In the genomic region with DNA sequence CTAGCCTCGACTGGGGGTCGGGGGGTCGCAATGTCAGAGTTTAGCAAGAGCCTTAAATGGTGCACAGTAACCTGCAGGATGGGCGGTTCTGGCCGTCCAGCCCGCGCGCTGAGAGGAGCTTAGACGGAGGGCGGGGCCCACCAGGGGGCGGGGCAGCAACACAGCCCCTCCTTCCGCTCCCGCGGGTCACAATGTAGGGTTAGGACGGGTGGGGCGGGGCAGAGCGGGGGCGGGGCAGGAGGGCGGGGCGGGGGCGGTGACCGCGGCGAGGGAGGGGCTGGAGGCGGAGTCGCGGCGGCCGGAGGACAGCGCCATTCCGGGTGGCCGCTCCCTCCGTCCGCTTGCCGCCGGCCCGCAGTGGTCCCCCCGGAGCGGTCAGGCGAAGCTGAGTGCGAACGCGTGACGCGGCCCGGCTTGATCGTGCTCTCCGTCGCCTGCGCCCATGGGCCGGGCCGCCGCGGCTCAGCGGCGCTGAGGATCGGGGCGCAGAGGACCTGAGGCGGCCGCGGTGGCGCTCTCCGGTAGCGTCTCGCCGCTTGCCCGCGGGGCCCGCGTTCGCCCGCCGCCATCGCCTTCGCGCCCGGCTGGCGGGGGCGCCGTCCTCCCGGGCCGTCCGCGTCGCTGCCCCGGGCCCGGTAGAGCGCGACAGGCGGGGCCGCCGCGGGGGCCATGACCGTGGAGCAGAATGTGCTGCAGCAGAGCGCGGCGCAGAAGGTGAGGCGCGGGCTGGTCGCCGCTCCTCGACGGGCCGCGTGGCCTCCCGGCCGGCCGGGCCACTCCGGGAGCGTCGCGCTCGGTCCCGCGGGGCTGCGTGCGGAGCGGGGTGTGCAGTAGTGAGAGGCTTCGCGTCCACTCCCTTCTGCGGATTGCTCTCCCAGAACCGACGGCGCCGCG, we compare ENCODE assay signal across 8 mouse cellular contexts. TPM values are rescaled to one million over a fixed set of nuclear protein-coding genes. Genes with fewer than 3 reads are reported as not detected.
DNase-seq lines count a peak whose midpoint lies in the region; ATAC-seq lines count a peak whose summit lies in the region.

A gene (plus strand): TSS at position 280 of the 894 bp plus-strand sequence.

- no peaks in the 10 kb centered on the region for H3K27me3 ChIP-seq in intestine, embryonic 15.5 days (replicated peaks)
- H3K27me3 ChIP-seq in midbrain, embryonic 11.5 days (ENCODE audit: control insufficient read depth, insufficient read depth, low read length), result no peaks in the 10 kb centered on the region

- H3K4me1 ChIP-seq in intestine, embryonic 15.5 days (replicated peaks), result no peaks in the 10 kb centered on the region
- H3K4me1 ChIP-seq in midbrain, embryonic 11.5 days (ENCODE audit: control insufficient read depth, insufficient read depth, low read length), result peaks cover 10% of the 10 kb centered on the region; the same call in 1 of the 2 replicates

- peak within 1 kb of the TSS; percentile 70 for H3K4me2 ChIP-seq in intestine, embryonic 15.5 days (replicated peaks)
- H3K4me2 ChIP-seq in midbrain, embryonic 11.5 days, result peak within 1 kb of the TSS; percentile 65

- DNase-seq in adrenal gland, adult 8-10 months, result peak; percentile 91
- peak; percentile 95 for DNase-seq in embryo, embryonic 9.5 days (ENCODE audit: extremely low spot score)
- peak; percentile 85 to 88 for DNase-seq in gastrocnemius, postnatal 4 days (ENCODE audit: low spot score in 2 of 2)
- peak; percentile 91 for DNase-seq in left cerebral cortex, postnatal 4 days
- DNase-seq in midbrain, embryonic 11.5 days (ENCODE audit: low spot score, missing footprints), result peak; percentile 97
- peak; percentile 73 for DNase-seq in right cerebral cortex, postnatal 4 days
- no peak for DNase-seq in MN1 (ENCODE audit: low spot score)

- WGBS in intestine, embryonic 15.5 days, result under 1% methylated on average over 101 of the region's 126 CpGs
- WGBS in midbrain, embryonic 11.5 days, result under 1% methylated on average over 109 of the region's 126 CpGs

- peak within 1 kb of the TSS; percentile 94 for H3K27ac ChIP-seq in intestine, embryonic 15.5 days
- H3K27ac ChIP-seq in midbrain, embryonic 11.5 days (ENCODE audit: low read depth, low read length), result peak within 1 kb of the TSS; percentile 60; the same call in 1 of the 2 replicates

- intact Hi-C loops in left cerebral cortex, postnatal 4 days (cut with DNase I), result loop anchor here (10.0 kb wide), 1 partner anchor 109 kb away; no protein-coding TSS in a partner anchor

- H3K4me3 ChIP-seq in intestine, embryonic 15.5 days (replicated peaks), result peak within 1 kb of the TSS; percentile 88
- H3K4me3 ChIP-seq in midbrain, embryonic 11.5 days (ENCODE audit: low read depth, low read length), result peak within 1 kb of the TSS; percentile 75

- H3K9me3 ChIP-seq in intestine, embryonic 15.5 days, result no peaks in the 10 kb centered on the region
- no peaks in the 10 kb centered on the region for H3K9me3 ChIP-seq in midbrain, embryonic 11.5 days (ENCODE audit: control insufficient read depth, low read length)

- H3K36me3 ChIP-seq in intestine, embryonic 15.5 days, result no peaks in the 10 kb centered on the region
- H3K36me3 ChIP-seq in midbrain, embryonic 11.5 days (ENCODE audit: control insufficient read depth, insufficient read depth, low read length), result no peaks in the 10 kb centered on the region

- peak; percentile 97 for ATAC-seq in intestine, embryonic 15.5 days
- peak; percentile 97 for ATAC-seq in midbrain, embryonic 11.5 days (ENCODE audit: low FRiP score)

- H3K9ac ChIP-seq in intestine, embryonic 15.5 days, result peak within 1 kb of the TSS; percentile 88
- peak within 1 kb of the TSS; percentile 86 for H3K9ac ChIP-seq in midbrain, embryonic 11.5 days (ENCODE audit: low read length)

RNA-seq across cellular contexts. Expression of the gene that starts here (rescaled TPM):
- total RNA-seq in adrenal gland, adult 8-10 months (2022), result 10 to 100 TPM; 42.3 to 50.7 (median 48.2) TPM
- 10 to 100 TPM; 64.6 to 71.6 TPM for total RNA-seq in gastrocnemius, postnatal 4 days (2021)
- polyA plus RNA-seq in intestine, embryonic 15.5 days (2015; fragmentation: Nextera tagmentation; extraction: Ambion mirVana), result 18.7 and 19.5 TPM in 2 replicates
- 10 to 100 TPM; 20.3 to 23.5 TPM for total RNA-seq in left cerebral cortex, postnatal 4 days (2021)
- polyA plus RNA-seq in midbrain, embryonic 11.5 days (2014; fragmentation: Nextera tagmentation; extraction: Ambion mirVana), result 23.9 and 25.5 TPM in 2 replicates
